Mouse (Mus musculus): ENCODE results near the gene Mpv17l2. TPM values are rescaled to one million over a fixed set of nuclear protein-coding genes. Genes with fewer than 3 reads are reported as not detected.

Mpv17l2 gene
- total RNA-seq, 1 experiment from 2014 or later = 4.8 TPM

- ATAC-seq (ENCODE audit: extremely low read depth, insufficient number of reproducible peaks, low FRiP score, poor library complexity, severe bottlenecking) = no peak
Observed at GRCm38 (mm10) chr8:70769858-70770257, 9.1 kb upstream of the Mpv17l2 start.

DNA sequence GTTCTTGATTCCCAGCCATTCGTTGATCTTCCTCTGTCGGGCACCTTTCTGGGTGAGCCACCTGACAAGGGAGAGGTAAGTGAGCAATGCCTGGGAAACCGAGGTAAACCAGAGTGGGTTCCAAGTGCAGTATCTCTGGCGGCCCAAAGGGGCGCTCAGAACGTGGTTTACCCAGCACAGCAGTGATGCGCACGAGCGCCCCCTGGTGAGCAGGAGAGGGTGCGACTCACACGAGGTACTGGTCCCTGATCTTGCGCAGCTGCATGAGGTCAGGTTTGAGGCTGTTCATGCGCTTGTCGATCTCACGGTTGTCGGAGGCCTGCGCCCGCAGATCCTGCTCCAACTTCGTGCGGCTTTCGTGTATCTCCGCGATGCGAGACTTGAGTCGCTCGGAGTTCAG is 8.6 kb upstream of the Mpv17l2 start:
- peak; percentile 73 for ATAC-seq (ENCODE audit: extremely low read depth, insufficient number of reproducible peaks, low FRiP score, poor library complexity, severe bottlenecking)

DNA sequence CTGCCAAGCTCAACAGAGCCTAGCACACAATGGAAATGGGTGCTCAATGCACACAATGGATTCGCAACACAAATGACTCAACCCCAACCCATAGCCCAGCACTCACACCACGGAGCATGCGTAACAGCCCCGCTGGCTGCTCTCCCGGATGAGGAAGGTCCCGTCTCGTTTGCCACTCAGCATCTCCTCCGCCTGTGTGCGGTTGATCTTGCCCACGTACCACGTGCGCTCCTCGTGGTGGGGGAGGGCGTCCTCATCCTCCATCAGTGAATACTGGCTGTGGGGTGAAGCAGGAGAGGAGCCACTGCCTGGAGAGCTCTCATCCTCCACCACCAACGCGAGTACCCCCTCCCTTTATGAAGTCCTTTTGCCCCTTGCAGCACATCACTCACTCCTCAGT is 8.2 kb upstream of the Mpv17l2 start:
- ATAC-seq (ENCODE audit: extremely low read depth, insufficient number of reproducible peaks, low FRiP score, poor library complexity, severe bottlenecking) = no peak

GRCm38 (mm10) chr8:70768231-70768776 is 7.6 kb upstream of the Mpv17l2 start:
- ATAC-seq (ENCODE audit: extremely low read depth, insufficient number of reproducible peaks, low FRiP score, poor library complexity, severe bottlenecking) = peak; percentile 11

- ATAC-seq (ENCODE audit: extremely low read depth, insufficient number of reproducible peaks, low FRiP score, poor library complexity, severe bottlenecking) = no peak
Observed at GRCm38 (mm10) chr8:70767503-70767902, 6.8 kb upstream of the Mpv17l2 start.

- ATAC-seq (ENCODE audit: extremely low read depth, insufficient number of reproducible peaks, low FRiP score, poor library complexity, severe bottlenecking) = no peak
Observed at GRCm38 (mm10) chr8:70766571-70767440, 6.1 kb upstream of the Mpv17l2 start.

DNA sequence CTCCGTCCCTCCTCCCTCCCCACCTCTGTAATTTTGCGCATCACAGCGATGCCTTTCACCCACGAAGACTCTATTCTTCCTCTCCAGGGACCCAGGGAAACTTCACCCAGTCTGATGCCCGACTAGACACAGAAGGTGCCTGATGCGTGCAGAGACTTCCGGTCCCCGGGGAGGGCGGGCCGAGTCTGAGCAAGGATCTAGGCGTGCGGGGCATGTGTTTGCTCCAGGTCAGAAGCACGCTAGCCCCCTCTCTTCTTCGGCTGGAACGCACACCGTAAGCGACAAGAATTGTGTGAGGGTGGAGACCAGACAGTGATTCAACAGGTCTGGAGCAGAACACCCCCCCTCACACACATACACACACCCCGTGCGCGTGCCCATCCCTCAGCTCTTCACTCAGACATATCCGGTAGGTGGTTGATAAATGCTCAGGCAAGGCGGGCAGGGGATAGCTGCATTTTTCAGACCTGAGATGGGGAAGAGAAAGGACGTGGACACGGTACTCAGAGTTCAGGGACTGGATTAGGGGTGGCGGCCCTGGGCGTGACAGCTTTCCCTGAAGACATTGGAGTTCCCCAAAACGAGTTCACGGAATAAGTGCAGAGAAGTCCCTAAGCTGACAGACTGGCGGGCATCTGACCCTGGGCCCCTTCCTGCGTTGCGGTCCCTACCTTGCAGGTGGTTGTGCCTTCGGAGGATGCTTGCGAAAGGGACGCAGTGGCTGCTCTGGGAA is 5.3 kb upstream of the Mpv17l2 start:
- peak; percentile 24; the same call in 1 of the 2 replicates for ATAC-seq (ENCODE audit: extremely low read depth, insufficient number of reproducible peaks, low FRiP score, poor library complexity, severe bottlenecking)

DNA sequence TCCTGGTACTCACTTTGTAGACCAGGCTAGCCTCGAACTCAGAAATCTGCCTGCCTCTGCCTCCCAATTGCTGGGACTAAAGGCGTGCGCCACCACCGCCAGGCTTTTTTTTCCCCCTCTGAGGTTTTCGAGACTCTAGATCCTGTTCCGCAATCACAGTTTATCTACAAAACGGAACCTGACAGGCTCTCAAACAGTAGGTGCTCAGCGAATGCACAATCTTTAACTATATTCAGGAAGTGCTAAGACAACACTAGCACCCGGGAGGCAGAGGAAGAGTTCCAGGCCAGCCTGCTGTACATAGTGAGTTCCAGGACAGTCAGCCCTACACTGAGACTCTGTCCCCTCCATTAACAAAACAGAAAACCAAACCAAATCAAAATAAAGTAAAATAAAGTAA is 4.6 kb upstream of the Mpv17l2 start:
- no peak for ATAC-seq (ENCODE audit: extremely low read depth, insufficient number of reproducible peaks, low FRiP score, poor library complexity, severe bottlenecking)

GRCm38 (mm10) chr8:70764676-70765075 is 3.9 kb upstream of the Mpv17l2 start:
- ATAC-seq (ENCODE audit: extremely low read depth, insufficient number of reproducible peaks, low FRiP score, poor library complexity, severe bottlenecking) = no peak

- ATAC-seq (ENCODE audit: extremely low read depth, insufficient number of reproducible peaks, low FRiP score, poor library complexity, severe bottlenecking) = no peak
Observed at GRCm38 (mm10) chr8:70764026-70764425, 3.3 kb upstream of the Mpv17l2 start.

DNA sequence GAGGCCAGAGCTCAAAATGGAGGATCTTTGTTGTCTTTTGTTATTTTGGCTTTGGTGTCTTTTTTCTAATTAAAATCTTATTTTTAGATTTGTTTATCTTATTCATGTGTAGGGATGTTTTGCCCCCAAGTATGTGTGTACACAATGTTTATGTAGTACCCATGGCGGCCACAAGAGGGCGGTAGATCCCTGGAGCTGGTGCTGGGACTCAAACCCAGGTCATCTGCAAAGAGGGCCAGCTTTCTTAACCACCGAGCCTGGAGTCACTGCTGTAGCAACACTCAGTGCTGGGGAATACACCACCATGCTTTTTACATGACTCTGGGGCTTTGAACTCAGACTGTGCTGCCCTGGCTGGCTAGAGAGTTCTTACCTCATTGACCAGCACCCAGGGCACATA is 2.6 kb upstream of the Mpv17l2 start:
- no peak for ATAC-seq (ENCODE audit: extremely low read depth, insufficient number of reproducible peaks, low FRiP score, poor library complexity, severe bottlenecking)

DNA sequence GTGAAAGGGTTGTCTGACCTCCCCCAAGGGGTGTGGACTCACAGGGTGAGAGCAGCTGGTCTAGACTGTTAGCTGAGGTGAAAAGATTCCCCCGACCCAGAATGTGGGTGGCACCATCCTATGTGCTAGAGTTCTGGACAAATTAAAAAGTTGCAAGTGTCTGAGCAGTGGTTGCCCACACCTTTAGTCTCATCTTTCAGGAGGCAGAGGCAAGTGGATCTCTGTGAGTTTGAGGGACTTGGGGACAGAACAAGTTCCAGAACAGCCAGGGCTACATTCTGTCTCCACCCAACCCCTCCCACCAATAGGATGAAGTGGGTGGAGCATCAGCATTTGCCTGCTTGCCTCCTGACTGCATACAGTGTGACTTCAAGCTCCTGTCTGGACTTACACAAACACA is 1.4 kb upstream of the Mpv17l2 start:
- no peak for ATAC-seq (ENCODE audit: extremely low read depth, insufficient number of reproducible peaks, low FRiP score, poor library complexity, severe bottlenecking)

- ATAC-seq (ENCODE audit: extremely low read depth, insufficient number of reproducible peaks, low FRiP score, poor library complexity, severe bottlenecking) = no peak
Observed at GRCm38 (mm10) chr8:70760350-70760749, 396 bp downstream of the Mpv17l2 start.

DNA sequence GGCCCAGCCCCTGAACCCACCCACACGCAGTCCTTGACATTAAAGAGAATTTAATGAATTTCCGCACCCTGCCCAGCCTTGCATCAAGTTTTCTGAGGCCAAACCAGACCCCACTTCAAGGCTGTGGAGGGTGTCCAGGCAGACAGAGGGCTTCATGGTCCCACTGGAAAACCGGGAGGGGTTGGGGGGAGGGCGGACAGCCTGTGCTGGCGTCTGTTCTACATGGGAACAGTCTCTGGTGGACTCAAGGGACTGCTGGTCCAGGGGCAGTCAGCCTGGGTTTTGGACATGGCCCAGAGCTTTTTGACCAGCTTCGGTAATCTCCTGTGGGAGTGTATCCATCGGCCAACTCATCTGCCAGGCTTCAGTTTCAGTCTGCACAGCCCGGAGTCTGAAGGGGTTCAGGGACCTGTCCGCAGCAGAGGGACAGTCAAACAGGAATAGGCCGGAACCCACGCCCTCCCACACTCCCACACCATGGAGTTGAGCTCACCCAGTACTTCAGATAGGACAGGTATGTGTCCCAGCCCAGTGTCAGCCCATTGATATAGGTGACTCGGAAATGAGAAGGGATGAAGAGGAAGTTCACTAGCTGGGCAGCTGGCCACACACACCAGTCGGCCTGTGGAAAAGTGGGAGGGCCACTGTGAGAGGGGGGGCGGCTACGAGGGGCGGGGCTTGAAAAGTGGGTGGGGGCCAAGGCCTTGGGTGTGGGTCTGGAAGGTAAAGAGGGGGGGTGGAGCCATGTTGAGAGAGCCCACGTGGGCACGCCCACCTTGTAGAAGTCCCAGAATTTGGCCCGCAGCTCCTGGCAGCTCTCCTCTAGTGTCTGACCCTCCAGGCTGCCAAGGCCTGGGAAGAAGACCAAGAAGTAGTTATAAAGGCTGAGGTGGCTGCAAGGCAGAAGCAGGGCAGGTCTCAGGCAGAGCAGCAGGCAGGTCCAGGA is 1.9 kb downstream of the Mpv17l2 start:
- no peak for ATAC-seq (ENCODE audit: extremely low read depth, insufficient number of reproducible peaks, low FRiP score, poor library complexity, severe bottlenecking)

GRCm38 (mm10) chr8:70758308-70758615 is 2.5 kb downstream of the Mpv17l2 start:
- ATAC-seq (ENCODE audit: extremely low read depth, insufficient number of reproducible peaks, low FRiP score, poor library complexity, severe bottlenecking) = no peak

GRCm38 (mm10) chr8:70757523-70758307 is 3.0 kb downstream of the Mpv17l2 start:
- ATAC-seq (ENCODE audit: extremely low read depth, insufficient number of reproducible peaks, low FRiP score, poor library complexity, severe bottlenecking) = no peak

DNA sequence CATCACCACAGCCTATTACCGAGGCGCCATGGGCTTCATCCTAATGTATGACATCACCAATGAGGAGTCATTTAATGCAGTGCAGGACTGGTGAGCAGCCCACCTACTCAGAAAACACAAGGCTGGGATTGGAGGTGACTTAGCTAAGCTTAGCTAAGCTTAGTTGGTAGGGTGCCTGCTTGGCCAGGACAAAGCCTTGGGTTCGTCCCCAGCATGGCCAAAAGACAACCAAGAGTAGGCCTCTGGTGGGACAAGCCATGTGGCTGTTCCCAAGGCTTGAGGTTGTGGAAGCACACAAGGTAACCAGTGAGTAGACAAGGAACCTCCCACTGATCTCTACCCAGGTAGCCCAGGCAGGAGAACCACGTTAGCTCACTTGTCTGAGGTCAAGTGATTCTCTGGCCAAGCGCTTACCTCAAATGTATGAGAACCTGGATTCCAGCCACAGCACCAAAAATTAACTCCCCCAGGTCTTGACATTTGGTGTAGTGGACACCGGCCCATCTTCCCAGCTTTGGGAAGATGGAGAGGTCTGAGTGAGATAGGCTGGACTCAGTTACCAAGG is 4.2 kb downstream of the Mpv17l2 start:
- no peak for ATAC-seq (ENCODE audit: extremely low read depth, insufficient number of reproducible peaks, low FRiP score, poor library complexity, severe bottlenecking)
